Mouse (Mus musculus) spleen, postnatal 4 days (tissue): Measurements from ENCODE around the gene Phb.
"Not testable (repeated sequence)": the region's sequence is repeated elsewhere in the genome, so short reads cannot be mapped to it uniquely, and the experiment has no call there.

Experiments used
- DNase-seq, 2 experiments: peaks; one replicate each; pipeline ENCODE4 v3.0.0; 2022; ENCODE audit warnings: low spot score in 2 of 2

Phb gene

DNA sequence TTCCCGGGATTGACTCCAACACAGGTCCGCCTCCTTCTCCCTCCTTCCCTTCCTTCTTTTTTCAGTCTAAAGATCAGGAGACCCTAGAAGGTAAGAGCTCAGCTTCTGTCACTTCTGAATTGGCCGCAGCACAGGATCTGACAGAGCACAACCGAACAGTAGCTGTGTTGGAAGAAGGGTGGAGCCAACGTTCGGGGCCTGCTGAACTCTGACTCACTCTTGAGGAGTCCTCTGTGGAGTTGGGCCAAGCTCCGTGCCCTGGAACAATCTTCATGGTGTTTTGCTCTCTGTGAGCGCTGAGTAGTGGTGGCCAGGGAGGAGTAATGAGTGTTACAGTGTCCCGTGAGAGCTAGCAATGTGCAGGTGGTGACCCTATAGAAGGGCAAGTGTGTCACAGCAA, 15.8 kb upstream of the Phb start:
- no peak for DNase-seq

DNA sequence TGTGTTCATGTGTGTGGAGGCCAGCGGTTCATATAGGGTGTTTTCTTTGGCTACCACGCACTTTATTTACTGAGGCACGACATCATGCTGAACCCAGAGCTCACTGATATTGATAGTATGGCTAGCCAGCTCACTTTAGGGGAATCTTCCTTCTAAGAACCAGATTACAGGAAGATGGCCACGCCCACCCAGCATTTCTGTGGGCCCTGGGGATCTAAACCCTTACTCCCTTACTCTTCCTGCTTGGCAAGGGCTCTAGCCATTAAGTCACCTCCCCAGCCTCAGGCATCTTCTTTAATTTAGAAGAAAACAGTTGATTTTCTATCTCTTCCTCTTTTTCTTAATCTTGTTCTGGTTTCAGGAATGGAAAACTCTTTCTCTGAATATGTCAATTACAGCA, 9.3 kb upstream of the Phb start:
- DNase-seq = no peak

DNA sequence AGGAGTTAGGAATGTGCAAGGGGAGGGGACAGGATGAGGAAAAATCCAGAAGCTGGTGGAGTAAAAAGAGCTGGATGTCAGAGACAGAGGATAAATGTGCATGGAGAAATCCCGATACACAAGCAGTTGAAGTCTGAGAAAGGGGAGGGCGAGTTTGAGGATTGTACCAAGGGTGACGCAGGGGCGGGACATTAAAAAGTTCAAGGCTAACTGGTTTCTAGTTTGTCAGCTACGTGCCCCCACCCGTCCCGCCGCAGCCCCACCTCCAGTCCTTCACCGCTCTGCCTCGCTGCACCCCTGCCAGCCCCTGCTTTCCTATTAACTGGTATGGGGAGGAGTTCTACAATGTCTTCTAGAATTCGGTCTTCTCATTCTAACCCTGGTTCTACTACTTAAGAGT, 420 bp downstream of the Phb start:
- peak in 1 of 2 experiments; percentile 49 for DNase-seq

DNA sequence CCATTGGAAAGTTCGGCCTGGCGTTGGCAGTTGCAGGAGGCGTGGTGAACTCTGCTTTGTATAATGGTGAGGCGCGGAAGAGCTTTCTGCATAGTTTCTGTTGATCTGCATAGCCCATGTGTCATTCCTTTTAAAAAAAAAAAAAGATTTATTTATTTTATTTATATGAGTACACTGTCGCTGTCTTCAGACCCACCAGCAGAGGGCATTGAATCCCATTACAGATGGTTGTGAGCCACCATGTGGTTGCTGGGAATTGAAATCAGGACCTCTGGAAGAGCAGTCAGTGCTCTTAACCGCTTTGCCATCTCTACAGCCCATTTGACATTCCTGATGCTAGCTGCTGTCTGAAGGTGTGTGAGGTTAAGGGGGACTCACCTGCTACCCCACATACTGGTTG, 1.3 kb downstream of the Phb start:
- not testable (repeated sequence) for DNase-seq

DNA sequence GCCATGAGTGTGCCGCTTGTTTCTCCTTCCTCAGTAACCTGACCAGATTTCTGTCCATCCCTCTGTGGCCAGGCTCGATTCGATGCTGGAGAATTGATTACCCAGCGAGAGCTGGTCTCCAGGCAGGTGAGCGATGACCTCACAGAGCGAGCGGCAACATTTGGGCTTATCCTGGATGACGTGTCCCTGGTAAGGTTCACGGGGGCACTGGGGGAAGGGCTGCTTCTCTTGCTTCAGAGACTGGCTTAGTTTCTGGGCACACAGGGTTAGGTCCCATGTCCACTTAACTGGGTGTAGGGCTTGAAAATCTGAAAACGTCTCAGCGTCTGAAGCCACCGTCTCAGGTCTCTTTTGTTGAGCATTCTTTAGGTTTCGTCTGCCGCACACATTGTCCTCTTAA, 8.7 kb downstream of the Phb start:
- DNase-seq = no peak

DNA sequence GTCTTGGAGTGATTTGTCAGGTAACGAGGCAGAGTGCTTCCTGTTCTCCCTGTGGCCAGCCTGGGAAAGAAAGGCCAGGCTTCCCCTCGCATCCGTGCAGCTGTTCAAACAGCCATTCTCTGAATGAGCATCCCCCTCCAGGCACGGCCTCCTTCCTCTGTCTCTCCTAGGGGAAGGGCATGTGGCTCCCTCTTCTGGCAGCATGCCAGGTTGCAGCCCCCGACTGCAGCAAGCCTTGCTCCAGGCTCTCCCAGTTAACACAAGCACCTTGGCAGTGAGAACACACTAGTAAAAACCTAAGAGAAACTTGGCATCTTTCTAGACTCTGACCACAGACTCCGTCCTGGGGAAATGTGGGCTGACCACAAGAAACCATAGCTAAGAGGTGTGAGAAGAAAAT, 9.6 kb downstream of the Phb start:
- DNase-seq = peak; percentile 75 to 89

DNA sequence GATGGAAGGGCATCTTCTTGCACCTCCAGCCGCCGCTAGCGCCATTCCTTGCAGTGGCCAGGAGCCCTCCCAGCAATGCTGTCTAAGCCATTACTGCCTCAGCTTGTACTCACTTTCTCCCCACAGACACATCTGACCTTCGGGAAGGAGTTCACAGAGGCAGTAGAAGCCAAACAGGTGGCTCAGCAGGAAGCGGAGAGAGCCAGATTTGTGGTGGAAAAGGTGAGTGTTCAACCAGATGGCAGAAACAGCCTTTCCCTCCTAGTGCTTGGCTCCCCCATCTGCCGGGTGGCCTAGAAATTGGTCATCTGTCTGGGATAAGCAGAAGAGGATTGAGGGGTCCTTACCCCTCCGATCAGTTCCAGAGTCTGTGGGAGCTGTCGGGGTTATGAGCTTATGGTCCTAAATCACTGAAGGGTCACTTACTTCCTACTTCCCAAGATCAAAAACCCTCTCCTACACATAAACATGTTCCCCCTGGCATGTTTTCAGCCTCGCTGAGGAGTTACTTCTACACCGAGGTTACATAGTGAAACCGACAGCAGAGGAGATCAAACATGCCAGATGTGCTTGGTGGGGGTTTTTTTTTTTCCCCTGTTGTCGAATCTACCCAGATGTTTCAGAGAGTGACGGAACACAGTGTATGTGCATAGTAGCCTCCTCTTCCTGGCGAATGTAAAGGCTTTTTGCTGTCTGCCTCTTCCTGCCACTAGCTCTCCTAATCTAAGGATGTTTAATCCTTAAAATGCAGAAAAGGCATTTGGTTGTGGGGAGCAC, 11.4 kb downstream of the Phb start:
- no peak for DNase-seq

DNA sequence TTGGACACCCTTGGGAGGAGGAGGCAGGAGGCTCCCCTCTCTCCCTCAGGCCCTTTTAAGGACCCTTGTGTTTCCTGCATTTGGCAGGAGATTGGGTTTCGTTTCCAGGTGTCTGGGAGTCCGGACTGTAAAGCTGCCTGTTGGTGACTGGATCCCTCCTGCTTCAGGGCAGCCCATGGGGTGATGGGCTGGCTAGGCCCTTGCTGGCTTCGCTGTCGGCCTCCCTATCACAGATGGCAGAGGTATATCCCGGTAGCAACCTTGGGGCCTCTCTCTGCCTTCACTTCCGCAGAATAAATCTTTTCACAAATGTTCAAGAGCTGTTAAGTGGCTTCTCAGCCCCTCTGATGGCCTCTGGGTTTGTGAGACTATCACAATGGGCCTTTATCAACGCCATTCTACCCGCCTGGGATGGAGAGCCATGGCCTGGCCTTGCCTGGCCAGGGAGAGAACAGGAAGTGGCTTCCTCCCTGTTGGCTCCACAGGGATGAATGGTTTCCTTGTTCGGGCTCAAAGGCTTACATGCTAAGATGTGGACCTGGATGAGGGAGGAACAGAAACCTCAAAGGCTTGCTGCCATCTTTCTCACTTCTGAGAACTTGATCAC, 15.3 kb downstream of the Phb start:
- DNase-seq = no peak

DNA sequence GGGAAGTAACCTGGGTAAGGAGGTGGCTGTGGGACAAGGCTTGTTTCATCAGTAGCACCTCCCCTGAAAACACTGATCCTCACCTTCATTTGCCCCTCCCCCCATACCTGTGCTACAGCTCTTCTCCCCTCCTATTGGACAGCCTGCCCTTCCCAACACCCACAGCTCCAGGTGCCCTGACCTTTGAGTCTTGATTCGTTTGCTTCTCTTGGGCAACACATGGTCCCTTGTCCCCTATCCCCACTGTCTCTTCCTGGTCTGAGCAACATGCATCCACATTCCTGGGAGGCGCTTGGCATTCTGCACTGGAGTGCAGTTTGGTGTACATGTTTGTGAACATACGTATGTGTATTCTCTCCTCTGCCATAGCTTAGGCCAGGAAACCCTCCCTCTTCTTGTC, 16.2 kb downstream of the Phb start:
- DNase-seq = no peak

DNA sequence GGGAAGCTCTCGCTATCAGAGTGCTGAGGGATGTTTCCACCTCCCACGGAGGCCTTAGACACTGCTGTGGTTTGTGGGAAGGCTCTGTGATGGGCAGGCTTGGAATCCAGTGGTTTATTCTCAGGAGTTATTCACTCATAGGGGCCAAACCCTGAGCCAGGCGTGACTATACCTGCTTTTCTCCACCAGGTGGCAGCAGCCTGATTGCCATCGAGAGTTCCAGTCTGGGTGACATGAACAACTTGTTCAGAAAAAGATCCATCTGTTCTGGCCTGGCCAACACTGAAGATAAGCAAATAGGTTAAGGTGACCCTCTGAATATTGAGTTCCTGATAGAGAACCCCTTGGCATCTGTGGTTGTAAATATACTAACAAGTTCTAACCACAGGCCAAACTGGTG, 19.3 kb downstream of the Phb start:
- peak; percentile 75 to 89 for DNase-seq

DNA sequence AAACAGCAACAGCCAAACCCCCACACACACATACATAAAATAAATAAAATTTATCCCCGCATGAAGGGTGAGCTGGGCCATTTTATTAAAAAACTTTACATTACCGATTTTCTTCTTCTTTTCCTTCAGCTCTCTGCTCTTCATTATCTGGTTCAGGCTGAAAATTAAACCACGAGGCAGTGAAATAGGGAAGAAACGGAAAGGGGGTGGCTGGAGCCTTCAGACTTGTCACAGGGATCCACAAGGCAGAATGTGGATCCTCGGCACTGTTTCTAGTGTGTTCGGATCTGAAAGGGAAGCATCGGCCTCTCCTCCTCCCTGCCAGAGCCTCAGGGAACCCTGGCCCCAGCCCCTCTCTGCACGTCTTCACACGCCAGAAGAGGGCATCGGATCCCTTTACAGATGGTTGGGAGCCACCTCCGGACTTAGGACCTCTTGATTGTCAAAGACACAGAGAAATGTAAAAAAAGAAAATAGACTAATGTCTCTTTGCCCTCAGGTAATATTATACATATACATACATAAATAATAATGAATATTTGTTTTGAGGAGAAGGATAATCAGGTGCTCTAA, 20.4 kb downstream of the Phb start:
- peak in 1 of 2 experiments; percentile 33 for DNase-seq

DNA sequence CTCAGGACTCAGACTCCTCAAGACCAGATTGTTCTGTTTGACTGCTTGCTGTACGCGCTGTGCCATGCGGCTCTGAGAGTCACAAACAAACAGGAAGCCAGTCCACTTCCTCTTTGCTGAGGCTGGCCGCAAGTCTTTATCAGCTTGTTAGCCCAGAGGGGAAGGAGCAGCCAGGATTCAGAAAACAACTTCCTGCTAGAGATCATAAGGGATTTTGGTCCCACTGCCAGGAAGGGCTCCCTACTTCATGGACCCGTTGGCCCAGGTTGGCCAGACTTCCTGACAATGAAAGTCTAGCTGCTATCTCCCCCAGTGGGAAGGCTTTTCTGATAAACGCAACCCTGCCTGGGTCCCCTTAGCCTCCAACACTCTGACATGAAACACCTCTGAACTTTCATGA, 21.8 kb downstream of the Phb start:
- peak; percentile 57 to 82 for DNase-seq

DNA sequence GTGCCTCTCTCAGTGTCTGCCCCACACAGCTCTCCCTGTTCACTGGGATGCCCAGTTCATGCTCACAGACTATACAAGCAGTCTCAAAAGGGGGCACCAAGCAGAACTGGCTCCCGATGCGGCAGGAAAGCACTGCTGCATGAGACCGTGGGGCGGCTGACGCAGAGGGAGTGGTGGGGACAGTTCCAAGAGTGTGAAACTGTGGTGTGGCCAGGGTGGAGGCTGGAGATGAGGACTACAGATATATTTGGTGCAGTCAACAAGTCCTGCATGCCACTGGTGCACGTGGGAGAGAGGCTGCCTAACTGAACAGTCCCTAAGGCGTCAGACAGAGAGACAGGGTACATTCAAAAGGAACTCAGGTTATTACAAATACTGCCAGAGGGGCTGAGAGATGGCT, 22.2 kb downstream of the Phb start:
- peak in 1 of 2 experiments; percentile 65 for DNase-seq

DNA sequence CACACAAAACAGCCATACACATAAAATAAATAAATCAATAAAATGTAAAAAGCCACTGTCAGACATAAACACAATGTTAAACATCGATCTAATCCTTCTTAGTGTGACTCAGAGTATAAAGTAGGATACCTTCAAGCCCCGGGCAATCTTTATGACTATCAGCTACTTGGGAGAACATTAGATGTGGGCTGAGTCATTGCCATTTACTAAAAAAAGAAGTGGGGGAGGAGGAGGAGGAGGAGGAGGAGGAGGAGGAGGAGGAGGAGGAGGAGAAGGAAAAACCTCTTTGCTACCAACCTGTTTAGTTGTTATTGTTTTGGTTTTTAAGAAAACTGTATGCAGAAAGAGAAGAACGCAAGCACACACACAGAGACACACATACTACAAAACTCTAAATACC, 22.8 kb downstream of the Phb start:
- no peak for DNase-seq

DNA sequence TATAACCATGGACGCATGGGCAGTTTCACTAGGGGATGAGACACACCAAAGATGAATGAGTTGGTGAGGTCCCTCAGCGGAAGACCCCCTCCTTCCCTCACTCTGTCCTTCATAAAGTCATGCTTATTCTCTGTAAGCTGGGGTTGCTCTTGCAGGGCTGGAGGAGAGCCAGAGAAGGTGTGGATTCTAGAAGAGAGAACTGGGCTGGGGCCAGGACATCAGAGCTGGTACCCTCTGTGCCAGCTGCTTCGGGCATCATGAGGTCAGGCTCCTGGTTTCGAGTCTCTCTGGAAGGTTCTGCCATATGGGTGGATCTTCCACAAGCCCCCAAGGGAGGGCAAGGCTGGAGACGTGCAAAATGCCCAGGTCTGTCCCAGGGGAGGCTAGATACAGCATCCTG, 31.8 kb downstream of the Phb start:
- no peak for DNase-seq

DNA sequence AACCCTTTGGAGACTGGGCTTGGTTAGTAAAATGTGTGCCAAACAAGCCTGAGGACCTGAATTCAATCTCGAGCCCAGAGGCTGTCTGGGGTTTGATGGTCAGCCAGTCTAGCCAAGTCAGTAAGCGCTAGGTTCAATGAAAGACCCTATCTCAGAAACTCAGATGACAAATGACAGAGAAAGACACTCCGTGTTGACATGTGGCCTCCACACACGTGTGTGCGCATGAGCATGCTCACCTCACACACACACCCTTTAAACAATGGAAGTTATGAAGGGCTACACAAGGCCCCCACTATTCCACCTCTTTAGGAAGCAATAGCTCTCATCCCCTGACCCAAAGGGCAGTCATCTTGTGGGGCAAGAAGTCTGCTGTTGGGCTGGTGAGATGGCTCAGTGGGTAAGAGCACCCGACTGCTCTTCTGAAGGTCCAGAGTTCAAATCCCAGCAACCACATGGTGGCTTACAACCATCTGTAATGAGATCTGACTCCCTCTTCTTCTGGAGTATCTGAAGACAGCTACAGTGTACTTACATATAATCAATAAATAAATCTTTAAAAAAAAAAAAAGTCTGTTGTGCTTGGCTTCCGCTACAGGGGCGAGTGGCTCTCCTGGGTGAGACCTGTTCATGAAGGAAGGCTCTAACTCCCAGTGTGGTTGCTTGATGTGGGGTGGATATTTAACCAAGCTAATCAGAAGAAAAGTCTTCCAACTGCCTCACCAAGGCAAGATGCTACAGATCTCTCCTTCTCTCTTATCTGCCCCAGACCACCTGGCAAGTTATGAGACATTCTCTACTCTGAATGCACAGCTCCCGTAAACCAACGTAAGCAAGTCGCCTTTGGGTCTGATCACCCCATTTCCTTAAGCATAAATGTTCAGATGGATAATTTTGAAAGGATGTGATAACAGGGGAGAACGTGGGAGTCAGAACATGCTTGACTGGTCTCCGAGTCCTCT, 34.3 kb downstream of the Phb start:
- DNase-seq = no peak

DNA sequence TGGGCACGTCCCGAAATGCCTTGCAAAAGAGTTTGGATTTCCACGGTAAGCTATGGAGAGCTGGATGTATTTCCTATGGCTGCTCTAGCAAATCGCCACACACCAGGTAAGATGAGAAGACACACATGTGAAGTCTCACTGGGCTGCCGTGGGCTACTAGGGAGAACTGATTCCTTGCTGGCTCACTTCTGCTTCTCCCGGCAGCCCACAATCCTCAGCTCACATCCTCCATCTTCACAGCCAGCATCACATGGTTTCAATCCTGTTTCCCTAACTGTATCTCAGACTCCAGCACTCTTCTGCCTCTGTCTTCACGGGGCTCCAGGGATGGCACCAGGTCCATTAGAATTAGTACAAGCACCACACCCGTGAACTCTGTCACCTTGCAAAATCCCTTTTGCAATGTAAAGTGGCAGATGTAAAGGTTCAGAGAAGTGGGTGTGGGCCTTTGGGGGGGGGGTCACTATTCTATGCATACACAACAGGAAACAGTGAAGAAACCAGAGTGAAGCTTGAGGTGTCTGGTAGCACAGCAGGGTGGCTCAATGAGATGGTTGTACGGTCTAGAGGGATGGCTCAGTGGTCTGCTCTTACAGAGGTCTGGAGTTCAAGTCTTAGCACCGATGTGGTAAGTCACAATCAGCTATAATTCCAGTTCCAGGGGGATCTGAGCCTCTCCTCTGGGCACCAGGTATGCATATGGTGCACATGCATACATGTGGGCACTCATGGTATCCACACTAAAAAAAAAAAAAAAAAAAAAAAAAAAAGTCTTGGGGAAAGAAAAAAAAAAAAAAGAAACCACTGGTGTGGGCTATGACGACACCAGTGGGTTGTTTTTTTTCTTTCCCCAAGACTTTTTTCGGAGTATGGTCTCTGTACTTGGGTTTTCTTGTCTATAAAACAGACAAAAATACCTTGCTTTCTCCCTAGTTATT, 37.5 kb downstream of the Phb start:
- DNase-seq = peak in 1 of 2 experiments; percentile 58

DNA sequence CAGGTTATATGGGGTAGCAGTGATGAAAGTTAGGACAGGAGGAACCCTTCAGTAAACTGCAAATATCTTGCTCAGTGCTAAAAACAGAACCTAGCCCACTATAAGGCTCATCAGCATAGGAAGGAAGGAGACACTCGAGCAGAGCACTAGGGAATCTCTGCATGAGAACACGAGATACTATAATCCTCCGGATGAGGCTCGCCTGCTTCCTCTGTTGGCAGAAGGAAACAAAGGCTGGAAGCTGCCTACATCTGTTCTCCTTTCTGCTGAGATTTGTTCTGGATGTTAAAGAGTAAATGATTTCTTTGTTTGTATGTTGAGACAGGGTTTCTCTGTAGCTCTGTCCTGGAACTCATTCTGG, 38.2 kb downstream of the Phb start:
- no peak for DNase-seq

DNA sequence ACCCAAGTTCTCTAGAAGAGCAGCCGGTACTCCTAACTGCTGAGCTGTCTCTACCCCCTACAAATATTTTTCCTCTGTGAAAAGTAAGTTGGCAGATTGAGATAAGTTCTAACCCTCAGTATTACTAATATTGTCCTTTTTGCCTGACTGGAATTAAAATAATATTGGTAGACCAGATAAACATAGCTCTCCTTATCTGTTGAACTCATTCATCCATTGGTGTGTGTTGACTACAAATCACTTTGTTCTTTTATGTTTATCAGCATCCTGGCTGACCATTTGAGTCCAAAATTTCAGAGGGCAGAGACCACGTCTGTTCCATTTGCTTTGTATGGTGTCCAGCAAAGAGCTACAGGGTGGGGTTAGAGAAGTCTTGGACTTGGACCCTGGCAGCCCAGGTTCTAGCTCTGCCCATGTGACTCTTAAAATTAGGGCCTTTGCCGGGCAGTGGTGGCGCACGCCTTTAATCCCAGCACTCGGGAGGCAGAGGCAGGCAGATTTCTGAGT, 42.8 kb downstream of the Phb start:
- DNase-seq = no peak

DNA sequence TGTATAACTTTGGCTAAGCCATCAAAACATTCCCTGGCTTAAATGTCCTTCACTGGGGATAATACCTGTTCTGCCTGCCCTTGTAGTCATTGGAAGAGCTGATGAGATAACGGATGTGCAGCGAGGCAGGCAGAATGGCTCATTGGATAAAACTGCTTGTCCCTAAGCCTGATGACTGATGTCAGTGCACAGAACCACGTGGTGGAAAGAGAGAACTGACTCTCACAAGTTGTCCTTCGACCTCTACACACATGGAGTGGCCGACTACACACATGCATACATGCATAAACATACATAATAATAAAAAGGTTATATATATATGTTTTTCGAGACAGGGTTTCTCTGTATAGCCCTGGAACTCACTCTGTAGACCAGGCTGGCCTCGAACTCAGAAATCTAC, 43.7 kb downstream of the Phb start:
- DNase-seq = no peak

DNA sequence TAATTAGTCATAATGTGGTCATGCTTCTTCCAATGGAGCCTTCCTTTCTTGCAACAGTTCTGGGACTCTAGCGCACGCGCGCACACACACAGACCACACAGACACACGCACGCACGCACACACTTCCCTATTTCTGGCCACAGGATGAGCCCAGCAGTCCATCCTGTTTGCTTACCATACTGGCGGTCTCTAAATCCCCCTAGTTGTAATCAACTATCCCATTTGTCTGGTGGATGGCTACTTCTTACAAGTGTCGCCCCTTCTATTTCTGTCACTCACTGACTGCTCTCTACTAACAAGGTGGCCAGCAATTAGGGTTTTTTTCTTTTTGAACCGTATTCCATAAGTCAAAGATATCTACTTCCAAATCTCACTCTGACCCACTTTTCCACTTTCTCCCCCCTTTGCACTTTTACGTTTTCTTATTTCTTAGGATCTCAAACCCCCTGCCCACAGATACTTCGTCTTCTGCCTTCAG, 45.4 kb downstream of the Phb start:
- DNase-seq = peak; percentile 29 to 65
